Mouse (Mus musculus) CD8-positive naive resting alpha-beta T cell, adult 57 days (primary cell): ENCODE data around the gene Arfip1. TPM values are rescaled to one million over a fixed set of nuclear protein-coding genes. Genes with fewer than 3 reads are reported as not detected.

Experiments used
- total RNA-seq: library from RNA; stranded (reverse); gene quantifications from one replicate; pipeline ENCODE4 v1.2.4, GENCODE M21; 2023

The Arfip1 gene
- total RNA-seq, result 35.7 TPM

DNA sequence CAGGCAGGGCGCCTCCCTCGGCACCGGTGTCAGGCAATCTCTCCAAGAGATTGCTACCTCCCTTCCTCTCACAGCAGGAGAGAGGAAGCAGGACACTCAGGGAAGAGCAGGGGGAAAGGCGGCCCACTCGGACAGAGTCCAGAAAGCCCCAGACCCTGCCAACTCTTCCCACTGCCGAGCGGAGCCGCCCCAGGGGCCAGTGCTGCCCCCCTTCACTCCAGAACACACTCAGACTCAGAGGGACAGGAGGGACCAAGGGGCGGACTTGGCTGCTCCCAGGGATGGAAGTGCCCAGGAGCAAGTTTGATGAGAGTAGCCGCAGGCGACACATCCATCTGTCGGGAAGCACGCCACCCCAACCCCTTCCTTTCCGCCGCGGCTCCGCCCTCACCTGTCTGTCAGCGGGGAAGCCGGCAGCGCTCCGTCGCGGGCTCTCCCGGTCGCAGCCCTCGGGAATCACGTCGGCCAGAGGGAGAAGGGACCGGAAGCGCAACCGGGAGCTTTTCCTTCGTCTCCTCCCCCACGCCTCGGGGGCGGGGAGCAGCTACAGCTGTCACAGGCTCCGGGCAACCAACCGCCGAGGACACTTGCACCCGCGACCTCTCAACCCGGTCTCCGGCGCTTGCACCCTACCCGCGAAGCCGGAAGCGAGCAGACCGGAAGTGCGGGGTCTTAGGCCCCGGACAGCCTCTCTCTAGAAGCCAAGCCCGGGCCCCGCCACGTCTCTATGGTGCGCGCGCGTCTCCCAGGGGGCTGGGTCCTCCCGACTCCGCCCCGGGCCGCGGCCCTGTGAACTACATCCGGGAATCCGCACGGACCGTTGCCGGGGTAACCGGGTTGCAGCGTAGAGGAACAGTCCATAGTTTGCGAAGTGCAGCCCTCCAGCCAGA is at the start of gene Arfip1:
Arfip1 (minus strand) TSS at position 603 of the 890 bp plus-strand sequence.

GRCm38 (mm10) chr3:84593274-84593673 is 10.8 kb upstream of the Arfip1 start, which contains the start of gene Tigd4:
Gene Tigd4, plus strand, starts transcription at chr3:84593574.

GRCm38 (mm10) chr3:84480006-84480897 is 102.2 kb downstream of the Arfip1 start, which contains the start of gene Fhdc1:
Gene Fhdc1, minus strand, starts transcription at chr3:84480429.

Other genes with a start within 250 kb of the Arfip1 start
- gene Fhdc1, start 102.2 kb downstream of the Arfip1 start, total RNA-seq, result 1.1 TPM
- gene Tigd4, start 10.9 kb upstream of the Arfip1 start, total RNA-seq, result not detected
- 24.3 TPM for gene Tmem154, start 83.6 kb upstream of the Arfip1 start, total RNA-seq
- 23.8 TPM for gene Fbxw7, start 232.6 kb upstream of the Arfip1 start, total RNA-seq